Mouse (Mus musculus): ENCODE data around the gene Kcnd1. TPM values are rescaled to one million over a fixed set of nuclear protein-coding genes. Genes with fewer than 3 reads are reported as not detected.

Gene Kcnd1
- polyA plus RNA-seq, 1 experiment from 2014 or later = 1.8 TPM

DNA sequence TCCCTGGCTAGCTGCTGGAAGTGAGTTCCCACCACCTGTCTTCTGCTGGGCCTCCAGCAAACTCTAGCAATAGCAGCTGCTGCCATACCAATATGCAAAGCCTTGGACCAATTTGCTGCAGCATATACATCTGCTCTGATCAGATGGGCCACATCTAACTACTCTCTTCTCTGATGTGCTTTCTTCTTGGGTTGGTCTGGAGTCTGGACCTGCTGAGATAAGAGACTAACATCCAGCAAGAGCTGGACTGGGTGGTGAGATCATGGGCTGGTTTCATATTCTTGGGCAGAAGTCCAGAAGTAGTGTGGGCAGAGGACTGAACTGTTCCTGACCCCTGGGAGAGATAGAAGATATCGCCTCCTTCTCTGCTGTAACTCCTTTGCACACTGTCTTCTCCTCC, 15.1 kb downstream of the Kcnd1 start:
- no peak overlapping the region for H3K9ac ChIP-seq (ENCODE audit: low read length)
- no peaks in the 10 kb centered on the region for H3K36me3 ChIP-seq (ENCODE audit: control insufficient read depth, insufficient read depth, low read length)
- no peak overlapping the region for H3K27ac ChIP-seq (replicated peaks in 1 of 2; ENCODE audit: control insufficient read depth in 1 of 2, insufficient read depth in 1 of 2, low read depth in 2 of 2, low read length in 2 of 2)
- no peak for ATAC-seq (ENCODE audit: insufficient number of reproducible peaks, insufficient read depth, low FRiP score, low read depth)
- H3K4me1 ChIP-seq (ENCODE audit: control insufficient read depth in 2 of 2, insufficient read depth in 2 of 2, low read length in 2 of 2) = no peaks in the 10 kb centered on the region
- H3K4me2 ChIP-seq (ENCODE audit: low read length) = no peak overlapping the region
- no peaks in the 10 kb centered on the region for H3K9me3 ChIP-seq (ENCODE audit: control insufficient read depth, low read length)
- H3K4me3 ChIP-seq (ENCODE audit: control insufficient read depth in 1 of 2, insufficient read depth in 1 of 2, low read depth in 1 of 2, low read length in 2 of 2) = no peak overlapping the region
- no peaks in the 10 kb centered on the region for H3K27me3 ChIP-seq (ENCODE audit: control insufficient read depth, insufficient read depth, low read length)
- 54% methylated on average over 1 of the region's 1 CpGs for WGBS

DNA sequence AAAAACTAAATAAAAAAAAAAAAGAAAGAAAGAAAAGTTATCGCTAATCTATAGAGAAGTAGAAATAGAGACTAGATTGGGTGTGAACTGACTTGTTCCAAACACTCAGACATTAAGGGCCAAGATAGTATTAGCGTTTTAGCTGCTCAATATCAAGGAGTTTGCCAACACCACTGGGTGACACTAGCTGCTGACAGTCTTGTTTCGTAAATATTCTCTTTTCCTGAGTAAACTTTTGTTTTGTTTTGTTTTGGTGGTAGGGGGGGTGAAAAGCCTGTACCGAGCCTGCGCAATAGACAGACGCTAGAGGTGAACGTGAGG, 18.7 kb downstream of the Kcnd1 start:
- Histone ChIP-seq H3K4me1 (ENCODE audit: control insufficient read depth in 2 of 2, insufficient read depth in 2 of 2, low read length in 2 of 2) (peaks cover 0 to 9% of the 10 kb centered on the region in 2 experiments; a peak in 2 of 4 replicates), H3K9me3 (ENCODE audit: control insufficient read depth, low read length) (no peaks in the 10 kb centered on the region), H3K27me3 (ENCODE audit: control insufficient read depth, insufficient read depth, low read length) (no peaks in the 10 kb centered on the region), H3K27ac (replicated peaks in 1 of 2; ENCODE audit: control insufficient read depth in 1 of 2, insufficient read depth in 1 of 2, low read depth in 2 of 2, low read length in 2 of 2) (peak overlapping the region; percentile 87 to 89; a peak in 3 of 4 replicates), H3K9ac (ENCODE audit: low read length) (peak overlapping the region; percentile 46; the same call in 1 of the 2 replicates), H3K36me3 (ENCODE audit: control insufficient read depth, insufficient read depth, low read length) (no peaks in the 10 kb centered on the region), H3K4me2 (ENCODE audit: low read length) (peak overlapping the region; percentile 60), H3K4me3 (ENCODE audit: control insufficient read depth in 1 of 2, insufficient read depth in 1 of 2, low read depth in 1 of 2, low read length in 2 of 2) (peak overlapping the region; percentile 53 to 68; a peak in 3 of 4 replicates)
- ATAC-seq (ENCODE audit: insufficient number of reproducible peaks, insufficient read depth, low FRiP score, low read depth) = no peak
- WGBS = 19% methylated on average over 7 of the region's 7 CpGs

DNA sequence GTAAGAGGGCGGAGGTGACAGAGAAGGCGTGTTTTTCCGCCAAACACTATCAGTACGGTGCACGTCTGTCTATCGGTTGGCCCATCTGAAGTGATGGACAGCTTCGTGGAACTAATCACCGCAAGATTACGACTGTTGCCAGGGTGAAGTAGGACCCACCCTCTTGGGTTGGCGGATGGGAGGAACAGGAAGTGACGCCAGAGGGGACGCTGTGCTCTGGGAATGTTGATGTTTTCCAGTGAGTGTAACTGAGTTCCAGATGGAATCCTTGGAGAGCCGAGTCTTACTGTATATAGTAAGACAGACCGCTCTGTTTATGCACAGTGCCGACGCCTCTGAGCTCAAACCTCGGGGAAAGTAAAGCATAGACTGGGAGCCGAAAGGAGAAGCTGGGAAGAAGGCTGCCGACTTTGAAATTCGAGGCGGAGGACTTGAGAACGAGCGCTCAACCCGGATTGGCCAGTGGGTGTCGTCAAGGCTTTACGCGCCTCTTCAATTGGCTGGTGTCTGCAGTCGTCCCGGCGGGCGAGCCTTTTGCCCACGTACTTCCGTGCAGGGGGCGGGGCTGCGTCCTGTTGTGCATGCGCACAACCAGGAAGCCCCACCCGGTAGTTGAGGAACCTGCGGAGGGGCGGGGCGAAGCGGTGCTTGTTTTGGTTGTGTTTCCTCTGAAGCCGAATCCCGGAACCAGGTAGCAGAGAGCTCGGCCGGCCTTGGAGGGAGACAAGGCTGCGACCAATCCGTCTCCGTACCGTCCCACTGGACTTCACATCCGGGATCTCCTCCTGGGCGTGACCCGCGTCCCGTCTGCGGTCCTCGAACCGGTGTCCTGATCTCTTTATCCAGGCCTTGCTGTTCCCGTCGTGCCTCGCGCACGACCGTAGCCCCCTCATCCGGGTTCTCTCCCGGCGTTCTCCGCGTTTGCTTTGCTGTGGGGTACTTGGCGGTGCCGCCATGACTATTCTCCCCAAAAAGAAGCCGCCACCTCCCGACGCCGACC, 19.4 kb downstream of the Kcnd1 start, which contains the start of gene Otud5:
TSS of gene Otud5 (plus strand) at position 202 of the 1,000 bp plus-strand sequence.
- peak within 1 kb of the TSS; percentile 89 to 96 for H3K27ac ChIP-seq (replicated peaks in 1 of 2; ENCODE audit: control insufficient read depth in 1 of 2, insufficient read depth in 1 of 2, low read depth in 2 of 2, low read length in 2 of 2)
- H3K27me3 ChIP-seq (ENCODE audit: control insufficient read depth, insufficient read depth, low read length) = no peaks in the 10 kb centered on the region
- peaks cover 0 to 10% of the 10 kb centered on the region in 2 experiments; a peak in 2 of 4 replicates for H3K4me1 ChIP-seq (ENCODE audit: control insufficient read depth in 2 of 2, insufficient read depth in 2 of 2, low read length in 2 of 2)
- peak; percentile 95 for ATAC-seq (ENCODE audit: insufficient number of reproducible peaks, insufficient read depth, low FRiP score, low read depth)
- H3K4me3 ChIP-seq (ENCODE audit: control insufficient read depth in 1 of 2, insufficient read depth in 1 of 2, low read depth in 1 of 2, low read length in 2 of 2) = peak within 1 kb of the TSS; percentile 68 to 85
- H3K9ac ChIP-seq (ENCODE audit: low read length) = peak within 1 kb of the TSS; percentile 86
- H3K36me3 ChIP-seq (ENCODE audit: control insufficient read depth, insufficient read depth, low read length) = no peaks in the 10 kb centered on the region
- WGBS = 15% methylated on average over 68 of the region's 74 CpGs
- peak within 1 kb of the TSS; percentile 73 for H3K4me2 ChIP-seq (ENCODE audit: low read length)
- no peaks in the 10 kb centered on the region for H3K9me3 ChIP-seq (ENCODE audit: control insufficient read depth, low read length)

DNA sequence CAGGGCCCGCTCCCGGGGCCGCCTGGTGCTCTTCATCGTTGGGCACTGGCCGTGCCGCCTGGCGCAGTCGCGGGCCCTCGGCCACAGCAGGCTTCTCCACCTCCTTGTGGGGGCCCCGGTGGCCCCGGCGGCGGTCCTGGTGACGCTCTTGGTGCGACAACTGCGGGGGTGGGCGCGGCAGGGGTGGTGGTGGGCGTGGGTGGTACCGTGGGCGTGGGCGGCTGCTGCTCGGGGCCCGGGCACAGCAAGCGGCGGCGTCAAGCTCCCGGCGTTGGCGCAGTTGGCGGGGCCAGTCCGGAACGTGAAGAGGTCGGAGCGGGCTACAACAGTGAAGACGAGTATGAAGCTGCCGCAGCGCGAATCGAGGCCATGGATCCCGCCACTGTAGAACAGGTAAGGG, 20.2 kb downstream of the Kcnd1 start:
- H3K27me3 ChIP-seq (ENCODE audit: control insufficient read depth, insufficient read depth, low read length) = no peaks in the 10 kb centered on the region
- H3K4me1 ChIP-seq (ENCODE audit: control insufficient read depth in 2 of 2, insufficient read depth in 2 of 2, low read length in 2 of 2) = peaks cover 0 to 10% of the 10 kb centered on the region in 2 experiments; a peak in 2 of 4 replicates
- ATAC-seq (ENCODE audit: insufficient number of reproducible peaks, insufficient read depth, low FRiP score, low read depth) = no peak
- peak overlapping the region; percentile 73 for H3K4me2 ChIP-seq (ENCODE audit: low read length)
- H3K9me3 ChIP-seq (ENCODE audit: control insufficient read depth, low read length) = no peaks in the 10 kb centered on the region
- peak overlapping the region; percentile 89 to 96 for H3K27ac ChIP-seq (replicated peaks in 1 of 2; ENCODE audit: control insufficient read depth in 1 of 2, insufficient read depth in 1 of 2, low read depth in 2 of 2, low read length in 2 of 2)
- no peaks in the 10 kb centered on the region for H3K36me3 ChIP-seq (ENCODE audit: control insufficient read depth, insufficient read depth, low read length)
- peak overlapping the region; percentile 86 for H3K9ac ChIP-seq (ENCODE audit: low read length)
- WGBS = 18% methylated on average over 28 of the region's 42 CpGs
- peak overlapping the region; percentile 68 to 85 for H3K4me3 ChIP-seq (ENCODE audit: control insufficient read depth in 1 of 2, insufficient read depth in 1 of 2, low read depth in 1 of 2, low read length in 2 of 2)

DNA sequence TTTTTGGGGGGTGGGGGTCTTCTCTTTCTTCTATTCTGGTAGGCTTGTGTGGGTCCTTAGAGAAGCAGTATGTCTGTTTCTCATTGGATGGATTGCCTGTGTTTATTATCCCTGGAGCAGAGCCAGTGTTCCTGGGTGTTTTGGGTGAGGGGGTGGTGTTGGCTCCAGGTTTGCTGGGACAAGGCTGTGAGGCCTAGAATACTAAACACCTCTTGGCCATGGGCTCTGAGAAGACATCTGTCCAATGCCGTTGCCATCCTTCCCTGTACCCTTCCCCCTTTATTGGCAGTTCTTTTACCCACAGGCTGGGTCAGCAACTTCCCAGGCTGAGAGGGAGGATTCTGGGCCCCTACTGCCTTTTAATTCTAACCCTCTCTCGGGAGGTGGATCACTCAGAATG, 25.8 kb downstream of the Kcnd1 start:
- 67% methylated on average over 2 of the region's 2 CpGs for WGBS
- Histone ChIP-seq H3K27ac (replicated peaks in 1 of 2; ENCODE audit: control insufficient read depth in 1 of 2, insufficient read depth in 1 of 2, low read depth in 2 of 2, low read length in 2 of 2) (no peak overlapping the region), H3K4me1 (ENCODE audit: control insufficient read depth in 2 of 2, insufficient read depth in 2 of 2, low read length in 2 of 2) (peaks cover 0 to 9% of the 10 kb centered on the region in 2 experiments; a peak in 2 of 4 replicates), H3K9me3 (ENCODE audit: control insufficient read depth, low read length) (no peaks in the 10 kb centered on the region), H3K4me3 (ENCODE audit: control insufficient read depth in 1 of 2, insufficient read depth in 1 of 2, low read depth in 1 of 2, low read length in 2 of 2) (no peak overlapping the region), H3K36me3 (ENCODE audit: control insufficient read depth, insufficient read depth, low read length) (peaks cover 9% of the 10 kb centered on the region; the same call in 1 of the 2 replicates), H3K9ac (ENCODE audit: low read length) (no peak overlapping the region), H3K4me2 (ENCODE audit: low read length) (no peak overlapping the region), H3K27me3 (ENCODE audit: control insufficient read depth, insufficient read depth, low read length) (no peaks in the 10 kb centered on the region)
- ATAC-seq (ENCODE audit: insufficient number of reproducible peaks, insufficient read depth, low FRiP score, low read depth) = no peak

DNA sequence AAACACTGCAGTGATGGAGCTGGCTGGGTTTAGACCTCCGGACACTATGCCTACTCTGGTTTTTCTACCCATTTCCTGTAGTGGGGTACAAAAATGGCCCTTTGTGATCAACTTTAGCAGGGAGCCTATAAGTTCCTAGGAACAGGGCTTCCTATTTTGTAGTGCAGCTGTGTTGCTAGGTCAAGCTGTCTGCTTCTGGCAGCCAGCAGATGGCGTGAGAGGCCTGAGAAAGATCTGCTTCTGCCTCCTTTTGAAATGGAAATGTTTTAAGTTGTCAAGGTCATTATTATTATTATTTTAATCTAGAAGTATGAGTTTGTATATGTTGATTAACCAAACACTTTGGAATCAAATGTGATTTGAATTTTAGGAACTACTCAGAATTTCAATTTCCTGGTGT, 32.5 kb downstream of the Kcnd1 start:
- 41% methylated on average over 2 of the region's 2 CpGs for WGBS
- Histone ChIP-seq H3K4me2 (ENCODE audit: low read length) (no peak overlapping the region), H3K27me3 (ENCODE audit: control insufficient read depth, insufficient read depth, low read length) (no peaks in the 10 kb centered on the region), H3K27ac (replicated peaks in 1 of 2; ENCODE audit: control insufficient read depth in 1 of 2, insufficient read depth in 1 of 2, low read depth in 2 of 2, low read length in 2 of 2) (no peak overlapping the region), H3K9me3 (ENCODE audit: control insufficient read depth, low read length) (no peaks in the 10 kb centered on the region), H3K36me3 (ENCODE audit: control insufficient read depth, insufficient read depth, low read length) (peaks cover 16% of the 10 kb centered on the region; the same call in 1 of the 2 replicates), H3K4me1 (ENCODE audit: control insufficient read depth in 2 of 2, insufficient read depth in 2 of 2, low read length in 2 of 2) (no peaks in the 10 kb centered on the region), H3K4me3 (ENCODE audit: control insufficient read depth in 1 of 2, insufficient read depth in 1 of 2, low read depth in 1 of 2, low read length in 2 of 2) (no peak overlapping the region), H3K9ac (ENCODE audit: low read length) (no peak overlapping the region)
- ATAC-seq (ENCODE audit: insufficient number of reproducible peaks, insufficient read depth, low FRiP score, low read depth) = no peak

DNA sequence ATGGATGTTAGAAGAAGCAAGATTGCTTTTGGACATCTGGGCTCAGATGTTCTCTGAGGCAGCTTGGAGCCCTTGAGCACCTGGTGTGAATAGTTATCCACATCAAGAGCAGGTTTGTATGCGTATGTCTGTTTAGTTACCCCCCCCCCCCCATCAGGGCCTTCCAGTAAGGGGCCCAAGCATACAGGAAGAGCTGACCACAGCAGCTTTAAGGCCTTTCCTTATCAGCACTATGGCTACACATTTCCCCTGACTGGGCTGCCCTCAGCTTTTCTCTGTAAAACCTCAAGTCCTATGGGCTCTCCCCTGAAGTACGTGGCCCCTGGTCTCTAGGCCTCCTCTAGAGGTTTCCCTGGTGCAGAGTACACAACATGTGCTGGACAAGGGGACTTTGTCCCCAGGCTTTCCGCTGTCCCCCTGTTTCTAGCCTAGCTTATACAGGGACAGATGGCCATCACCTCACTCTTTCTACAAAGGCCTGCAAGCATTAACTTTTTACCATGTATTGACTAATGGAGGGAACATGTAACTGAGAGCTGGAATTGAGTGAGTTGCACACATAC, 37.2 kb downstream of the Kcnd1 start:
- Histone ChIP-seq H3K4me3 (ENCODE audit: control insufficient read depth in 1 of 2, insufficient read depth in 1 of 2, low read depth in 1 of 2, low read length in 2 of 2) (no peak overlapping the region), H3K9ac (ENCODE audit: low read length) (no peak overlapping the region), H3K36me3 (ENCODE audit: control insufficient read depth, insufficient read depth, low read length) (peaks cover 14% of the 10 kb centered on the region; the same call in 1 of the 2 replicates), H3K27ac (replicated peaks in 1 of 2; ENCODE audit: control insufficient read depth in 1 of 2, insufficient read depth in 1 of 2, low read depth in 2 of 2, low read length in 2 of 2) (no peak overlapping the region), H3K27me3 (ENCODE audit: control insufficient read depth, insufficient read depth, low read length) (no peaks in the 10 kb centered on the region), H3K4me1 (ENCODE audit: control insufficient read depth in 2 of 2, insufficient read depth in 2 of 2, low read length in 2 of 2) (no peaks in the 10 kb centered on the region), H3K4me2 (ENCODE audit: low read length) (no peak overlapping the region), H3K9me3 (ENCODE audit: control insufficient read depth, low read length) (no peaks in the 10 kb centered on the region)
- ATAC-seq (ENCODE audit: insufficient number of reproducible peaks, insufficient read depth, low FRiP score, low read depth) = no peak
- WGBS = 67% methylated on average over 3 of the region's 3 CpGs
